Mouse (Mus musculus): ENCODE data around the gene Kif5c.
A peak's percentile ranks its signal among the peaks of the same experiment; 100 is the strongest.

The Kif5c gene

DNA sequence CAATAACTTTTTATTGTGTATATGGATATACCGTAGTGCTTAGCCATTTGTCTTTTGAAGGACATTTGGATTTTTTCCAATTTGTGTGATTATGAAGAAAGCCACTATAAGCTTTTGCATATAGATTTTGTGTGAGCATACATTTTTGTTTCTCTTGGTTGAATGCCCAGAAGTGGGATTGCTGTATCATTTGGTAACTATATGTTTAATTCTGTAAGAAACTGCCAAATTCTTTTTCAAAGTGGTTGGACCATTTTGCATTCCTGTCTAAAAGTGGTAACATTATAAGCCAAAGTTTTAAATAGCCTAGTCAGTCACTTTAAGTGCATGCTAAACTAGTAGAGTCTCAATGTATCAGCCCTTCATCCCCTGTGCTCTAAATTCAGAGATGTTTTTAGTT lies 6.5 kb downstream of the Kif5c start:
- no peak for DNase-seq

GRCm38 (mm10) chr2:49627611-49628010 lies 8.5 kb downstream of the Kif5c start:
- DNase-seq, result no peak

DNA sequence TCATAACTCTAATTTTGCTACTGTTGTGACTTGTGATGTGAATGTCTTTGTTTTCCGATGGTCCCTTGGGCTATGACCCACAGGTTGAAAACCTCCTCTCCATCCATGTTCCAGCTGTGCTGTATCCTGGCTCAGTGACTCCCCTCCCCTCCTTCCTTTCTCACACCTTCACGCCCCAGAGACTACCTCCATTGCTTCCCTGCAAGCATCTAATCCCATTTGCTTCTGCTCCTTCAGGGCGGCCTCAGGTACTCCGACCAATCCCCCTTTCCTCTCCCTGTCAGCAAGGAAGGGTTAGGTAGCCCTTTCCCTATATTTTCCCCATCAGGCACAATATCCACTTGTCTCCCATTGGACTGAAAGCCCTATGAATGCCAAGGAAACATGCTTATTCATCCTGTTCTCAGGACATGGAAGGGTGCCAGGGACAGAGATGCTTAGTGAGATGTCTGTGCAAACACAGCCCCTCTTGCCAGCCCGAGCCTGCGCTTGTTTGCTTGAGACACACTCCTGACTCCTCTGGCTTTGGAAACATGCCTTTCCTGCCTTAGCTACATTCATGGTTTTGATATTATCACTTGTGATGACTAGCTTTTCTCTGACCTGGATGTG lies 9.1 kb downstream of the Kif5c start:
- no peak for DNase-seq

- peak; percentile 15 to 36 for DNase-seq
Measured at GRCm38 (mm10) chr2:49629181-49629580, 10.1 kb downstream of the Kif5c start.

GRCm38 (mm10) chr2:49630636-49631035 lies 11.5 kb downstream of the Kif5c start:
- DNase-seq, result peak; percentile 36 to 47

- DNase-seq, result no peak
Measured at GRCm38 (mm10) chr2:49633231-49633630, 14.1 kb downstream of the Kif5c start.

GRCm38 (mm10) chr2:49642761-49643160 lies 23.7 kb downstream of the Kif5c start:
- DNase-seq, result no peak

DNA sequence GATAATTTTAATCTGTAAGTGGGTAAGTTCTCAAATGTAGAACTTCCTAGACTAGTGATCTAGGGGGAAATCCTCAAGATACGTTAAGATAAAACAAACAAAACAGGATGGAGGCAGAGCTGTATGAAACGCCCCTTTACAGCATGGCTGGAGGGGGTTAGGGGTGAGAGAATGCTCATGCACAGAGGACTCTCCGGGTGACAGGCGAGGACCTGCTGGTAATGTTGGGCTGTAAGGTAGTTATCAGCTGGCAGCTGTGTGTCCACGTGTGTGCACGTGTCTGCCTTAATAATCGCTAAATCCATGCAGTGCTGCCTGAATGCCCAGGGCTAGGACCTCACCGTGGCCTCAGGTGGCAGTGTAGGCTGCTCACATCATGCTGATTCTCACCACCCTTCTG lies 24.7 kb downstream of the Kif5c start:
- no peak for DNase-seq

GRCm38 (mm10) chr2:49647591-49647990 lies 28.5 kb downstream of the Kif5c start:
- no peak for DNase-seq

GRCm38 (mm10) chr2:49648344-49648743 lies 29.2 kb downstream of the Kif5c start:
- no peak for DNase-seq

GRCm38 (mm10) chr2:49648806-49649205 lies 29.7 kb downstream of the Kif5c start:
- DNase-seq, result no peak

DNA sequence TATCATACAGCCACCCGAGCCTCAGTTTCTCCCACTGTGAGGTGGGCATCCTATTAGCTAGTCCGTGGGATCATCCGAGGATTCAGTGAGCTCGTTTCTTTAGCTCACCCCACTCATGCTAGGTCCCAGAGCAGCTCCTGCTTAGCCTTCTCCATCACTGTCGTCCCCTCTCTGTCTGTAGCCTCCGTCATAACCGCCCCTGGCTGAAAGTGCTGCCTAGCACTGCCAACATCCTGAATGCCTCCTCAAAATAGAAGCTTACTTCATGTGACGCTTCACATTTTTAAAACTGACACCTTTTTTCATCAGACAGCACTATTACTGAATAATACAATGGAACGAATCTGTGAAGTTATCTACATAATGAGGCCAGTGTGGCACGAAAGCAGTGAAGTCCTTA lies 30.1 kb downstream of the Kif5c start:
- no peak for DNase-seq

- DNase-seq, result no peak
Measured at GRCm38 (mm10) chr2:49651737-49652136, 32.6 kb downstream of the Kif5c start.

- peak in 1 of 2 experiments; percentile 3 for DNase-seq
Measured at GRCm38 (mm10) chr2:49654606-49655005, 35.5 kb downstream of the Kif5c start.

GRCm38 (mm10) chr2:49655195-49655873 lies 36.2 kb downstream of the Kif5c start:
- DNase-seq, result no peak

- no peak for DNase-seq
Measured at GRCm38 (mm10) chr2:49655874-49656195, 36.7 kb downstream of the Kif5c start.

DNA sequence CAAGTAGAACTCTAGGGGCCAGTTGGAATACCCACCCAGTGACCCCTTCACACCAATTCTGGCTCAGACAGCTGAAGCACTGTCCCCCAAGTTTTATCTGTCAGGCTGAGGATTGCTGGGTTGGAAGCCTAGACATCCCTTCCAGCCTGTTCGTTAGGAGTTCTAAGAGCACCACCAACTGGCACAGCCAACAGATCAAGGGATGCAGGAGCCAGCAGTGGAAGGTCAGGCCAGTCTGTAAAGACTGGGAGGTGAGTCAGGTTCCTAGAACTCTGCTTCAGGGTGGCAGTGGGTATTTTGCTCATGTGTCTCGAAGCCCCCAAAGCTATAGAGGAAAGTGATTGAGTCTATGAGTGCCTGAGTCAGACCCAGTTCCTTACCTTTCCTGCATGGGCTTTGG lies 37.9 kb downstream of the Kif5c start:
- no peak for DNase-seq

DNA sequence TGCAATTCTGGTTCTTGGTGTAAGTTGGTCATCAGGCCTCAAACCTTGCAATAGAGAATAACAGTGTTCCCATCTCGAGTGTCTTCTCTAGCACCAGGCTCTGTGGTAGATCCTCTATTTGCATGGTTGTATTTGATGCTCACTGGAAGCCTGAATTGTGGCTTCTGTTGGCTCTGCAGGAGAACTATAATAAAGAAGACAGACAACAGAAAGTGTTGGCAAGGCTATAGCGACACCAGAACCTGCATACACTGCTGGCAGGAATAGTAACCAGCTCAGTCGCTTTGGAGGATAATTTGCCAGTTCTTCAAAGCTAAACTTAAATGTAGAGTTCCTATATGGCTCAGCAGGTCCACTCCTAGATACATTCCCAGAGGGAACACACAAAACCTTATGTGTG lies 38.6 kb downstream of the Kif5c start:
- no peak for DNase-seq

DNA sequence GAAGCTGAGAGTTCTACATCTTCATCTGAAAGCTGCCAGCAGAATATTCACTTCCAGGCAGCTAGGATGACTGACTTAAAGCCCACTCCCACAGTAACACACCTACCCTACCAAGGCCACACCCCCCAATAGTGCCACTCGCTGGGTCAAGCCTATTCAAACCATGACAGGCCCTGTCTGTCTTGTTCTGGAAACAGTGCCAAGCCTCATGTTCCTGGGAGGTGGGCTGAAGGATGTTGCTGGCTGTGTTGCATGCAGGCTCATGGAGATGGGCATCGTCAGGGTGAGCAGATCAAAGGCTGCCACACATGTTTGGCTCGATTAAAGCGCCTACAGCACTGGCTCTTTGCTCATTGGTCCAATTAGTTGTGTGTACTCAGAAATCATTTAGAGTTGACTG lies 39.9 kb downstream of the Kif5c start:
- DNase-seq, result no peak

DNA sequence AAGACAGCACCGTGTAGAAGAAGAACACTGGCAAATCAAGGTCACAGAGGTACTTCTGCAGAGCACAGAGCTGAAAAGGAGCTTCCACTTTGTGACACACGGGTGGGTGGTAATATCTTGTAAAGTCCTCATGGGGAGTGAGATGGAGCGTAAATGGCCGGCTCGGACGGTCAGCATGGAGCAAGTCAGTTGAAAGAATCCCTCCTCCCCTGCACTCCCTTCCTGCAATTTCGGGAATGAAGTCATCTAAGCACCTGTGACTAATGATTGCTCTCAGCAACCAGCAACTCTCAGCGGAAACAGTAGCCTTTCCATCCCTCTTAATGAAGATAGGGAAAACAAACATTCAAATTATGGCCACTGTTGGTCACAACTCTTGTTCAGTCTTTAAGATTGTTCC lies 40.9 kb downstream of the Kif5c start:
- DNase-seq, result no peak

- no peak for DNase-seq
Measured at GRCm38 (mm10) chr2:49660375-49660923, 41.4 kb downstream of the Kif5c start.

GRCm38 (mm10) chr2:49661348-49661747 lies 42.2 kb downstream of the Kif5c start:
- DNase-seq, result no peak

DNA sequence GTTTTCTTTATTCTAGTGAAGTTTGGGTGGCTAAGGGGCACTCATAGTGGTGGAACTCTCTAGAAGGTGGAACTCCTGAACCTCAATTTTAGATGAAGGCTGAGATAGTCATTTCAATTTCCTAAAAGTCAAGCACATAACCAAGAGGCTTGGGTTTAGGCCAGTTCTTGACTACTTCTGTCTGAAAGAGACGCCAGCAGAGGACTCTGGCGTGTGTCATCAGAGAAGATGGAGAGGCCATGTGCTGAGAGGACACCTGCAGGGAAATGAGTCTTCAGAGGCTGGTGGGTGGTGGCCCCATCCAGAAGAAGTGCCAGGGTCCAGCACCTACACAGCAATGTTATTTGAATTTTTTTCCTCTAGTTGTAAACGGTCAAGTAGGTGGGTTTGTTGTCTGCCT lies 42.8 kb downstream of the Kif5c start:
- DNase-seq, result no peak

DNA sequence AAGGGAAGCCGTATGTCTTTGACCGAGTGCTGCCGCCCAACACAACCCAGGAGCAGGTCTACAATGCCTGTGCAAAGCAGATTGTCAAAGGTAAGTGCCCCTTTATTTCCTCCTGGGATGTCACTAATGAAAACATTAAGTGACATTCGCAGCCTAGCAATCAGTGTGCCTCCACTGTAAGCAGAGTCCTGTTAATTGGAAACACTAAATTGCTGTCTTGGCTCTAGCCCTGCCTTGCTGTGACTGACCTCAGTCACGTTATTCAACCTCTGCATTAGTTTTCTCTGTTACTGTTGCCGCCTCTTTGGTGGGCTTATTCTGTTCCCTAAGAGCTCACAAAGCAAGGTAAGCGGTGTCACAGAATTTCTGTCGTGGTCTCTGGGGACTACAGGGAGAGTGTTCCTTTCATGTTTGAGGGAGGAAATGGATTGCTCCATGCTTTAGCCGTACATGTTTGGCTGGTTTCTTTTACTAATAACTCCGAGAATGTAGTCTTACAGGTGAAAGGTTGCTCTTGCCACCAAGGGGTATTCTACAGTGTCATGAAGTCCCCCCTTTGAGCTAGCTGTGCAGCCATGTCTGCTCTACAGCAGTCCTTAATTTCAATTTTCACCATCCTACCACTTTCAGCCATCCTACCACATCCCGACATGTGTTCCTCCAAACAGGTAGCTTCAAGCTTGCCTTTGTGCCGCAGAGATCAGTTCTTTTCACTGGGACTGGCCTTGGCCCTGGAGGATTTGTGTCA lies 52.8 kb downstream of the Kif5c start:
- DNase-seq, result no peak

Measured in kidney, adult 8-10 months (tissue).